ENCODE assay signal across 12 mouse cellular contexts in genomic region chr12:112301411-112301891, GRCm38 (mm10).
DNase-seq lines count a peak whose midpoint lies in the region; ATAC-seq lines count a peak whose summit lies in the region.
"Had no signal": no experiment of that assay in that cellular context is flagged by ENCODE, and none has a peak within 500 bp of the region (broad histone marks: within the 10 kb centered on the region; RNA-seq: fewer than 3 reads in every experiment).

No protein-coding gene starts in this region.

- 0 out of 2 replicates have a peak overlapping the region, but pooled peaks have one; percentile 3 for H3K4me2 ChIP-seq in forebrain, embryonic 11.5 days (ENCODE audit: low read depth, low read length, severe bottlenecking)
- no peak overlapping the region for H3K4me2 ChIP-seq in forebrain, embryonic 14.5 days (ENCODE audit: low read length)
- H3K4me2 ChIP-seq in embryonic facial prominence, embryonic 15.5 days (replicated peaks): peak overlapping the region; percentile 6; the same call in 1 of the 2 replicates

- 13% methylated on average over 13 of the region's 13 CpGs for WGBS in forebrain, embryonic 11.5 days
- WGBS in forebrain, embryonic 14.5 days: 16% methylated on average over 13 of the region's 13 CpGs
- WGBS in embryonic facial prominence, embryonic 15.5 days: 6% methylated on average over 13 of the region's 13 CpGs

- 0 out of 2 replicates have a peak, but pooled peaks cover 9% of the 10 kb centered on the region for H3K4me1 ChIP-seq in forebrain, embryonic 11.5 days (replicated peaks; ENCODE audit: control insufficient read depth, insufficient read depth, low read length)
- peaks cover 13% of the 10 kb centered on the region for H3K4me1 ChIP-seq in forebrain, embryonic 14.5 days (ENCODE audit: control insufficient read depth, insufficient read depth, low read length)
- H3K4me1 ChIP-seq in embryonic facial prominence, embryonic 15.5 days: peaks cover 31% of the 10 kb centered on the region

- H3K9ac ChIP-seq in forebrain, embryonic 11.5 days (ENCODE audit: low read length): no peak overlapping the region
- H3K9ac ChIP-seq in forebrain, embryonic 14.5 days (ENCODE audit: low read length): no peak overlapping the region
- H3K9ac ChIP-seq in embryonic facial prominence, embryonic 15.5 days: no peak overlapping the region

- H3K4me3 ChIP-seq in forebrain, embryonic 11.5 days (ENCODE audit: low read depth, low read length): no peak overlapping the region
- no peak overlapping the region for H3K4me3 ChIP-seq in forebrain, embryonic 14.5 days (ENCODE audit: low read depth, low read length)
- H3K4me3 ChIP-seq in embryonic facial prominence, embryonic 15.5 days (replicated peaks): no peak overlapping the region; the same call in 1 of the 2 replicates

- H3K9me3 ChIP-seq in forebrain, embryonic 11.5 days (ENCODE audit: control insufficient read depth, low read length): no peaks in the 10 kb centered on the region
- H3K9me3 ChIP-seq in forebrain, embryonic 14.5 days (replicated peaks; ENCODE audit: control insufficient read depth, low read length): no peaks in the 10 kb centered on the region
- no peaks in the 10 kb centered on the region for H3K9me3 ChIP-seq in embryonic facial prominence, embryonic 15.5 days (replicated peaks)

- peaks cover 3% of the 10 kb centered on the region; the same call in 1 of the 2 replicates for H3K27me3 ChIP-seq in forebrain, embryonic 11.5 days (ENCODE audit: control insufficient read depth, insufficient read depth, low read length)
- H3K27me3 ChIP-seq in forebrain, embryonic 14.5 days (replicated peaks; ENCODE audit: control insufficient read depth, insufficient read depth, low read length): no peaks in the 10 kb centered on the region
- H3K27me3 ChIP-seq in embryonic facial prominence, embryonic 15.5 days: peaks cover 7% of the 10 kb centered on the region; the same call in 1 of the 2 replicates

- no peak overlapping the region for H3K27ac ChIP-seq in forebrain, embryonic 11.5 days (ENCODE audit: low read depth, low read length)
- no peak overlapping the region for H3K27ac ChIP-seq in forebrain, embryonic 14.5 days (ENCODE audit: low read depth, low read length)
- no peak overlapping the region for H3K27ac ChIP-seq in embryonic facial prominence, embryonic 15.5 days (replicated peaks)

- DNase-seq in forebrain, embryonic 11.5 days (ENCODE audit: low spot score): no peak
- no peak for DNase-seq in forebrain, embryonic 14.5 days (ENCODE audit: low spot score)
- DNase-seq in MN1 (ENCODE audit: low spot score): peak; percentile 51
- peak; percentile 64 for DNase-seq in mesoderm, embryonic 11.5 days (ENCODE audit: low read depth, low spot score)
- no peak for DNase-seq in urinary bladder, adult 18-20 months (ENCODE audit: low spot score in 2 of 2)
- DNase-seq in spleen, adult 12 weeks (ENCODE audit: low spot score): no peak
- no peak for DNase-seq in natural killer cell, adult 2 months (ENCODE audit: low spot score in 2 of 2)
- DNase-seq: cerebellum, adult 11 months; heart, postnatal 4 days; layer of hippocampus, adult 9-11 months; thymus, postnatal 36 days had no signal

- no peak; the same call in 1 of the 2 replicates for ATAC-seq in forebrain, embryonic 11.5 days (replicated peaks; ENCODE audit: low FRiP score)
- ATAC-seq in forebrain, embryonic 14.5 days: no peak
- ATAC-seq in embryonic facial prominence, embryonic 15.5 days (ENCODE audit: insufficient number of reproducible peaks, low FRiP score, low TSS enrichment, low read depth): no peak

- H3K36me3 ChIP-seq in forebrain, embryonic 11.5 days (ENCODE audit: control insufficient read depth, insufficient read depth, low read length): no peaks in the 10 kb centered on the region
- no peaks in the 10 kb centered on the region for H3K36me3 ChIP-seq in forebrain, embryonic 14.5 days (ENCODE audit: control insufficient read depth, insufficient read depth, low read length)
- H3K36me3 ChIP-seq in embryonic facial prominence, embryonic 15.5 days: no peaks in the 10 kb centered on the region

Comparison
In these comparisons a context has a peak if more than half of its experiments do, and no peak if none do; other contexts are left out.
1. DNase-seq: peak in MN1 (single experiment) and mesoderm, embryonic 11.5 days (single experiment); none in forebrain, embryonic 11.5 days (single experiment), forebrain, embryonic 14.5 days (single experiment), urinary bladder, adult 18-20 months (0 of 2), spleen, adult 12 weeks (single experiment) and natural killer cell, adult 2 months (0 of 2).